19 mouse cellular contexts compared by ENCODE assay signal in the genomic region with DNA sequence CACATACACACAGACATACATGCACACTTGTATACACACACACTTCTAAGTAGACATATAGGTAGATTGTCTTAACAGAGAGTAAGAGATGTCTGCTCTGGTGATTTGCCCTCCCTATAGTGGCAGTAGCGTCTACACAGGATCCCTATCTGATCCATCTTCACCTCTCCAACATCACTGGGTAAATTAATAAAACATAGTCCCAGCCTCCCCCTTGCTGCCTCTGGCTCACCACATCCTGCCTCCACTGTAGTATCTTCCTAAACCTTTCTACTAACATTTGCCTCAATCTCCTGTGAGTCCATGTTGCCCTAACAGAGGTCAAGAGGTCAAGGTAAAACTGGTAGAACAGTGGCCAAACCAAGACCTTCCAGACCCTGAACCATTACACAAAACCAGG. TPM values are rescaled to one million over a fixed set of nuclear protein-coding genes. Genes with fewer than 3 reads are reported as not detected.
"Had no signal": no experiment of that assay in that cellular context is flagged by ENCODE, and none has a peak within 500 bp of the region (broad histone marks: within the 10 kb centered on the region; RNA-seq: fewer than 3 reads in every experiment).

No protein-coding gene starts in this region.

- H3K36me3 ChIP-seq: lung, embryonic 15.5 days; midbrain, embryonic 13.5 days; midbrain, embryonic 15.5 days; neural tube, embryonic 13.5 days; neural tube, embryonic 15.5 days had no signal

- H3K9me3 ChIP-seq: lung, embryonic 15.5 days; midbrain, embryonic 15.5 days had no signal

- H3K4me3 ChIP-seq: lung, embryonic 15.5 days; midbrain, embryonic 13.5 days; midbrain, embryonic 15.5 days; neural tube, embryonic 13.5 days; neural tube, embryonic 15.5 days had no signal

- H3K4me1 ChIP-seq: lung, embryonic 15.5 days; midbrain, embryonic 13.5 days; midbrain, embryonic 15.5 days; neural tube, embryonic 13.5 days; neural tube, embryonic 15.5 days had no signal

- H3K9ac ChIP-seq: liver, postnatal 0 days; lung, embryonic 15.5 days; midbrain, embryonic 13.5 days; midbrain, embryonic 15.5 days; neural tube, embryonic 13.5 days; neural tube, embryonic 15.5 days had no signal

- H3K27me3 ChIP-seq: lung, embryonic 15.5 days; midbrain, embryonic 13.5 days; midbrain, embryonic 15.5 days; neural tube, embryonic 13.5 days; neural tube, embryonic 15.5 days had no signal

- H3K27ac ChIP-seq: lung, embryonic 15.5 days; midbrain, embryonic 13.5 days; midbrain, embryonic 15.5 days; neural tube, embryonic 13.5 days; neural tube, embryonic 15.5 days had no signal

- ATAC-seq: liver, postnatal 0 days; lung, postnatal 0 days; midbrain, embryonic 13.5 days; midbrain, embryonic 15.5 days had no signal

- DNase-seq: liver, postnatal 0 days; lung, adult 2 months; lung, postnatal 14 days; retina, postnatal 1 day; right cerebral cortex, adult 18-20 months; right cerebral cortex, postnatal 25 days; right cerebral cortex, postnatal 4 days; spleen, adult 18-20 months; thymus, adult 18-20 months; thymus, postnatal 25 days; thymus, postnatal 4 days had no signal

- H3K4me2 ChIP-seq: lung, embryonic 15.5 days; midbrain, embryonic 11.5 days; midbrain, embryonic 13.5 days; midbrain, embryonic 15.5 days; neural tube, embryonic 13.5 days; neural tube, embryonic 15.5 days had no signal

RNA-seq across cellular contexts. Expression of a gene that starts 38.6 kb away (rescaled TPM):
- polyA plus RNA-seq: midbrain, embryonic 13.5 days; neural tube, embryonic 11.5 days; neural tube, embryonic 13.5 days had no signal
